Mouse (Mus musculus): ENCODE measurements at regions not wholly inside any gene's neighbourhood (a gene's known extent, or its start where the extent isn't known, plus 50 kb on each side); places are given as distances from the start of the nearest gene placed in this dataset.

GRCm38 (mm10) chr6:141148417-141149169 is 100.5 kb upstream of the Pde3a start:
- DNase-seq: no peak

GRCm38 (mm10) chr6:141149170-141149917 is 99.7 kb upstream of the Pde3a start:
- no peak for DNase-seq

- DNase-seq: no peak
Measured at GRCm38 (mm10) chr6:141159326-141159725, 89.7 kb upstream of the Pde3a start.

- peak; percentile 86 for DNase-seq
Measured at GRCm38 (mm10) chr6:141161626-141162233, 87.3 kb upstream of the Pde3a start.

- no peak for DNase-seq
Measured at GRCm38 (mm10) chr6:141167270-141167669, 81.8 kb upstream of the Pde3a start.

- DNase-seq: no peak
Measured at GRCm38 (mm10) chr6:141168356-141168755, 80.7 kb upstream of the Pde3a start.

GRCm38 (mm10) chr6:141183782-141184181 is 65.3 kb upstream of the Pde3a start:
- no peak for DNase-seq

- no peak for DNase-seq
Measured at GRCm38 (mm10) chr6:141188036-141188435, 61.0 kb upstream of the Pde3a start.

- DNase-seq: no peak
Measured at GRCm38 (mm10) chr6:141189093-141189492, 60.0 kb upstream of the Pde3a start.

- no peak for DNase-seq
Measured at GRCm38 (mm10) chr6:141189701-141190100, 59.4 kb upstream of the Pde3a start.

GRCm38 (mm10) chr6:141190383-141190782 is 58.7 kb upstream of the Pde3a start:
- DNase-seq: peak; percentile 94

- DNase-seq: peak; percentile 51
Measured at GRCm38 (mm10) chr6:141197501-141197900, 51.6 kb upstream of the Pde3a start.
